Mouse (Mus musculus) ES-Bruce4 (cell line): ENCODE data around the gene Fam180a. TPM values are rescaled to one million over a fixed set of nuclear protein-coding genes. Genes with fewer than 3 reads are reported as not detected.

Experiments used
- H3K27ac ChIP-seq: 2 replicates; pipeline ENCODE4 v1.5.1; 2012; ENCODE audit warnings: low read length, inconsistent platforms; ENCODE audit not compliant: insufficient read depth
- H3K27me3 ChIP-seq: 2 replicates; pipeline ENCODE4 v1.6.1; 2012; ENCODE audit warnings: mild to moderate bottlenecking, low read length, inconsistent platforms; ENCODE audit not compliant: control insufficient read depth, poor library complexity, insufficient read depth, severe bottlenecking
- H3K36me3 ChIP-seq: 2 replicates; pipeline ENCODE4 v1.6.1; 2012; ENCODE audit warnings: inconsistent platforms, mild to moderate bottlenecking, low read length, moderate library complexity; ENCODE audit not compliant: control insufficient read depth, poor library complexity, insufficient read depth, severe bottlenecking
- H3K4me1 ChIP-seq: one replicate; pipeline ENCODE4 v1.8.1; 2011; ENCODE audit warnings: low read length; ENCODE audit not compliant: control insufficient read depth, insufficient read depth
- H3K4me3 ChIP-seq: 2 replicates; pipeline ENCODE4 v1.5.1; 2011; ENCODE audit warnings: low read depth, mild to moderate bottlenecking, low read length
- H3K9ac ChIP-seq: 2 replicates; pipeline ENCODE4 v1.6.1; 2012; ENCODE audit warnings: low read depth, mild to moderate bottlenecking, inconsistent platforms; ENCODE audit not compliant: poor library complexity, severe bottlenecking
- H3K9me3 ChIP-seq: replicated peaks from 2 replicates; pipeline ENCODE4 v1.6.1; 2012; ENCODE audit warnings: mild to moderate bottlenecking, low read length, inconsistent platforms; ENCODE audit not compliant: control insufficient read depth, poor library complexity, insufficient read depth, severe bottlenecking
- CTCF ChIP-seq: IDR thresholded peaks from one replicate; pipeline ENCODE4 v1.8.1; 2011; ENCODE audit warnings: low read depth, low read length
- EP300 ChIP-seq: IDR thresholded peaks from 2 replicates; pipeline ENCODE4 v1.6.1; 2011; ENCODE audit warnings: low read depth, low read length; ENCODE audit not compliant: insufficient read depth
- POLR2A ChIP-seq: IDR thresholded peaks from one replicate; pipeline ENCODE4 v1.8.1; 2011; ENCODE audit warnings: low read length; ENCODE audit not compliant: insufficient read depth
- polyA plus RNA-seq: library from polyadenylated mRNA; stranded (reverse); fragments of >200 nt; gene quantifications from 2 replicates; pipeline ENCODE4 v1.2.4, GENCODE M21; 2011; ENCODE audit warnings: low read depth; ENCODE audit not compliant: missing spikeins, insufficient read depth, insufficient read length

Fam180a gene
- polyA plus RNA-seq, 1 experiment = not detected

GRCm38 (mm10) chr6:35308037-35308436 is 17.9 kb downstream of the Fam180a start, which contains the start of gene Slc13a4:
Gene Slc13a4, minus strand, starts transcription at chr6:35308131.
- H3K9me3 ChIP-seq = no peaks in the 10 kb centered on the region
- no peak for TF ChIP-seq CTCF
- no peak for TF ChIP-seq EP300
- no peak for TF ChIP-seq POLR2A
- no peaks in the 10 kb centered on the region for H3K36me3 ChIP-seq
- H3K4me3 ChIP-seq = no peak within 1 kb of the TSS
- H3K4me1 ChIP-seq = peaks cover 1% of the 10 kb centered on the region
- no peaks in the 10 kb centered on the region for H3K27me3 ChIP-seq
- no peak within 1 kb of the TSS for H3K9ac ChIP-seq
- H3K27ac ChIP-seq = no peak within 1 kb of the TSS

- Histone ChIP-seq H3K36me3 (no peaks in the 10 kb centered on the region), H3K27ac (no peak overlapping the region), H3K4me3 (no peak overlapping the region), H3K27me3 (no peaks in the 10 kb centered on the region), H3K9me3 (no peaks in the 10 kb centered on the region), H3K4me1 (peaks cover 1% of the 10 kb centered on the region), H3K9ac (no peak overlapping the region)
- TF ChIP-seq POLR2A (no peak), EP300 (no peak), CTCF (no peak)
Measured at GRCm38 (mm10) chr6:35307136-35307535, 18.8 kb downstream of the Fam180a start.

GRCm38 (mm10) chr6:35303355-35303900 is 22.5 kb downstream of the Fam180a start:
- H3K27me3 ChIP-seq = no peaks in the 10 kb centered on the region
- H3K4me1 ChIP-seq = peaks cover 1% of the 10 kb centered on the region
- H3K9me3 ChIP-seq = no peaks in the 10 kb centered on the region
- no peak overlapping the region for H3K9ac ChIP-seq
- H3K36me3 ChIP-seq = no peaks in the 10 kb centered on the region
- TF ChIP-seq CTCF (no peak), EP300 (no peak), POLR2A (no peak)
- no peak overlapping the region for H3K4me3 ChIP-seq
- no peak overlapping the region for H3K27ac ChIP-seq

- Histone ChIP-seq H3K4me1 (peaks cover 1% of the 10 kb centered on the region), H3K9ac (no peak overlapping the region)
- TF ChIP-seq CTCF (no peak), POLR2A (no peak), EP300 (no peak)
Measured at GRCm38 (mm10) chr6:35302581-35302980, 23.4 kb downstream of the Fam180a start.

GRCm38 (mm10) chr6:35298323-35298722 is 27.6 kb downstream of the Fam180a start:
- H3K4me3 ChIP-seq = no peak overlapping the region
- H3K27me3 ChIP-seq = no peaks in the 10 kb centered on the region
- no peaks in the 10 kb centered on the region for H3K36me3 ChIP-seq
- TF ChIP-seq POLR2A = no peak
- TF ChIP-seq CTCF = no peak
- no peak for TF ChIP-seq EP300
- no peaks in the 10 kb centered on the region for H3K9me3 ChIP-seq
- H3K27ac ChIP-seq = no peak overlapping the region
- no peak overlapping the region for H3K9ac ChIP-seq
- no peaks in the 10 kb centered on the region for H3K4me1 ChIP-seq

More at GRCm38 (mm10) chr6:35302581-35302980, 23.4 kb downstream of the Fam180a start:
- H3K36me3 ChIP-seq = no peaks in the 10 kb centered on the region
- no peaks in the 10 kb centered on the region for H3K27me3 ChIP-seq
- H3K4me3 ChIP-seq = no peak overlapping the region
- H3K27ac ChIP-seq = no peak overlapping the region
- no peaks in the 10 kb centered on the region for H3K9me3 ChIP-seq

- Histone ChIP-seq H3K9me3 (no peaks in the 10 kb centered on the region), H3K27me3 (no peaks in the 10 kb centered on the region), H3K4me1 (no peaks in the 10 kb centered on the region), H3K36me3 (no peaks in the 10 kb centered on the region), H3K27ac (no peak overlapping the region), H3K4me3 (no peak overlapping the region), H3K9ac (no peak overlapping the region)
- TF ChIP-seq CTCF (no peak), EP300 (no peak), POLR2A (no peak)
Measured at GRCm38 (mm10) chr6:35297516-35298227, 28.3 kb downstream of the Fam180a start.
